Mouse (Mus musculus) gastrocnemius, postnatal 4 days (tissue): ENCODE results near the gene Lpcat4. TPM values are rescaled to one million over a fixed set of nuclear protein-coding genes. Genes with fewer than 3 reads are reported as not detected.
A peak's percentile ranks its signal among the peaks of the same experiment; 100 is the strongest.
"Not testable (repeated sequence)": the region's sequence is repeated elsewhere in the genome, so short reads cannot be mapped to it uniquely, and the experiment has no call there.

Experiments used
- DNase-seq, 2 experiments: peaks; one replicate each; pipeline ENCODE4 v3.0.0; 2021 to 2022; ENCODE audit warnings: low spot score in 2 of 2, mixed read lengths in 2 of 2
- total RNA-seq, 2 experiments: library from RNA; stranded (reverse); gene quantifications; 2 replicates each; pipeline ENCODE4 v1.2.3; 2021

Gene Lpcat4
- total RNA-seq, 2 experiments from 2014 or later = 5.0 to 5.5 TPM

GRCm38 (mm10) chr2:112259241-112259962 lies 20.1 kb downstream of the Lpcat4 start, which contains the start of gene Nutm1:
Gene Nutm1, minus strand, starts transcription at chr2:112259291.
- DNase-seq = no peak

GRCm38 (mm10) chr2:112261748-112262653 lies 22.7 kb downstream of the Lpcat4 start, which contains the start of gene Nop10:
Gene Nop10, plus strand, starts transcription at chr2:112261926.
- peak; percentile 58 to 73 for DNase-seq

- DNase-seq = no peak
These were observed 23.6 kb downstream of the Lpcat4 start for GRCm38 (mm10) chr2:112262779-112263295.

- DNase-seq = no peak
These were observed 25.1 kb downstream of the Lpcat4 start for GRCm38 (mm10) chr2:112264364-112264763.

- DNase-seq = peak; percentile 89 to 93
These were observed 26.4 kb downstream of the Lpcat4 start, which contains the start of gene Slc12a6 for GRCm38 (mm10) chr2:112265448-112266241. Gene Slc12a6, plus strand, starts transcription at chr2:112265825.

- peak; percentile 56 to 78 for DNase-seq
These were observed 26.9 kb downstream of the Lpcat4 start, which contains the start of gene Gm21985 for GRCm38 (mm10) chr2:112266242-112266592. Gene Gm21985, plus strand, starts transcription at chr2:112266314.

- DNase-seq = no peak
These were observed 27.5 kb downstream of the Lpcat4 start for GRCm38 (mm10) chr2:112266780-112267179.

- no peak for DNase-seq
These were observed 28.4 kb downstream of the Lpcat4 start for GRCm38 (mm10) chr2:112267547-112268269.

- DNase-seq = no peak
These were observed 30.7 kb downstream of the Lpcat4 start for GRCm38 (mm10) chr2:112270011-112270410.

- DNase-seq = no peak
These were observed 33.6 kb downstream of the Lpcat4 start for GRCm38 (mm10) chr2:112272909-112273308.

GRCm38 (mm10) chr2:112273474-112273873 lies 34.2 kb downstream of the Lpcat4 start:
- DNase-seq = no peak

GRCm38 (mm10) chr2:112276870-112277269 lies 37.6 kb downstream of the Lpcat4 start:
- DNase-seq = no peak

- no peak for DNase-seq
These were observed 43.6 kb downstream of the Lpcat4 start for GRCm38 (mm10) chr2:112282846-112283245.

- peak in 1 of 2 experiments; percentile 36 for DNase-seq
These were observed 45.2 kb downstream of the Lpcat4 start for GRCm38 (mm10) chr2:112284363-112285030.

- DNase-seq = no peak
These were observed 45.7 kb downstream of the Lpcat4 start for GRCm38 (mm10) chr2:112285031-112285390.

GRCm38 (mm10) chr2:112286062-112286461 lies 46.8 kb downstream of the Lpcat4 start:
- not testable (repeated sequence) for DNase-seq

- DNase-seq = no peak
These were observed 47.8 kb downstream of the Lpcat4 start for GRCm38 (mm10) chr2:112287059-112287458.

- no peak for DNase-seq
These were observed 50.2 kb downstream of the Lpcat4 start for GRCm38 (mm10) chr2:112289507-112289906.

- no peak for DNase-seq
These were observed 53.6 kb downstream of the Lpcat4 start for GRCm38 (mm10) chr2:112292823-112293222.

GRCm38 (mm10) chr2:112296211-112296610 lies 56.9 kb downstream of the Lpcat4 start:
- no peak for DNase-seq
